Mouse (Mus musculus): ENCODE results near the gene C9. TPM values are rescaled to one million over a fixed set of nuclear protein-coding genes. Genes with fewer than 3 reads are reported as not detected.

The C9 gene
- polyA plus RNA-seq, 1 experiment from 2014 or later, result not detected

- Histone ChIP-seq H3K36me3 (no peaks in the 10 kb centered on the region), H3K4me1 (no peaks in the 10 kb centered on the region), H3K9ac (no peak overlapping the region), H3K27ac (no peak overlapping the region), H3K4me3 (no peak overlapping the region), H3K27me3 (no peaks in the 10 kb centered on the region), H3K4me2 (no peak overlapping the region), H3K9me3 (no peaks in the 10 kb centered on the region)
- ATAC-seq (ENCODE audit: insufficient number of reproducible peaks, low FRiP score, low TSS enrichment, low read depth), result no peak
- WGBS, result 81% methylated on average over 3 of the region's 3 CpGs
Measured at GRCm38 (mm10) chr15:6483561-6483960, 38.4 kb downstream of the C9 start.

- H3K9ac ChIP-seq, result no peak overlapping the region
- no peaks in the 10 kb centered on the region for H3K9me3 ChIP-seq
- H3K27ac ChIP-seq, result no peak overlapping the region
- no peak for ATAC-seq (ENCODE audit: insufficient number of reproducible peaks, low FRiP score, low TSS enrichment, low read depth)
- H3K27me3 ChIP-seq, result no peaks in the 10 kb centered on the region
- no peak overlapping the region for H3K4me3 ChIP-seq
- H3K36me3 ChIP-seq, result no peaks in the 10 kb centered on the region
- WGBS, result 91% methylated on average over 2 of the region's 2 CpGs
- H3K4me1 ChIP-seq, result no peaks in the 10 kb centered on the region
- no peak overlapping the region for H3K4me2 ChIP-seq
Measured at GRCm38 (mm10) chr15:6492386-6492785, 47.3 kb downstream of the C9 start.

GRCm38 (mm10) chr15:6498396-6499070 is 53.4 kb downstream of the C9 start:
- Histone ChIP-seq H3K27ac (no peak overlapping the region), H3K4me3 (no peak overlapping the region), H3K4me1 (no peaks in the 10 kb centered on the region), H3K9ac (no peak overlapping the region), H3K27me3 (no peaks in the 10 kb centered on the region), H3K9me3 (no peaks in the 10 kb centered on the region), H3K36me3 (no peaks in the 10 kb centered on the region), H3K4me2 (no peak overlapping the region)
- ATAC-seq (ENCODE audit: insufficient number of reproducible peaks, low FRiP score, low TSS enrichment, low read depth), result no peak
- 45% methylated on average over 10 of the region's 10 CpGs for WGBS

GRCm38 (mm10) chr15:6500787-6501186 is 55.7 kb downstream of the C9 start:
- Histone ChIP-seq H3K4me1 (no peaks in the 10 kb centered on the region), H3K36me3 (no peaks in the 10 kb centered on the region), H3K9ac (no peak overlapping the region), H3K27ac (no peak overlapping the region), H3K27me3 (no peaks in the 10 kb centered on the region), H3K4me3 (no peak overlapping the region), H3K9me3 (no peaks in the 10 kb centered on the region), H3K4me2 (no peak overlapping the region)
- no peak for ATAC-seq (ENCODE audit: insufficient number of reproducible peaks, low FRiP score, low TSS enrichment, low read depth)
- 50% methylated on average over 1 of the region's 1 CpGs for WGBS

- no peaks in the 10 kb centered on the region for H3K27me3 ChIP-seq
- ATAC-seq (ENCODE audit: insufficient number of reproducible peaks, low FRiP score, low TSS enrichment, low read depth), result no peak
- no peak overlapping the region for H3K9ac ChIP-seq
- 92% methylated on average over 1 of the region's 1 CpGs for WGBS
- H3K36me3 ChIP-seq, result no peaks in the 10 kb centered on the region
- H3K4me1 ChIP-seq, result no peaks in the 10 kb centered on the region
- H3K4me2 ChIP-seq, result no peak overlapping the region
- no peak overlapping the region for H3K27ac ChIP-seq
- no peaks in the 10 kb centered on the region for H3K9me3 ChIP-seq
- no peak overlapping the region for H3K4me3 ChIP-seq
Measured at GRCm38 (mm10) chr15:6517525-6517924, 72.4 kb downstream of the C9 start.

GRCm38 (mm10) chr15:6519417-6520255 is 74.5 kb downstream of the C9 start:
- WGBS, result 73% methylated on average over 19 of the region's 19 CpGs
- Histone ChIP-seq H3K4me1 (no peaks in the 10 kb centered on the region), H3K36me3 (no peaks in the 10 kb centered on the region), H3K4me2 (no peak overlapping the region), H3K27me3 (no peaks in the 10 kb centered on the region), H3K9me3 (no peaks in the 10 kb centered on the region), H3K4me3 (no peak overlapping the region), H3K9ac (no peak overlapping the region), H3K27ac (no peak overlapping the region)
- no peak for ATAC-seq (ENCODE audit: insufficient number of reproducible peaks, low FRiP score, low TSS enrichment, low read depth)

GRCm38 (mm10) chr15:6520505-6521155 is 75.5 kb downstream of the C9 start:
- no peak overlapping the region for H3K27ac ChIP-seq
- WGBS, result 80% methylated on average over 10 of the region's 10 CpGs
- no peaks in the 10 kb centered on the region for H3K4me1 ChIP-seq
- no peak overlapping the region for H3K4me2 ChIP-seq
- no peaks in the 10 kb centered on the region for H3K36me3 ChIP-seq
- H3K9me3 ChIP-seq, result no peaks in the 10 kb centered on the region
- no peaks in the 10 kb centered on the region for H3K27me3 ChIP-seq
- H3K9ac ChIP-seq, result no peak overlapping the region
- ATAC-seq (ENCODE audit: insufficient number of reproducible peaks, low FRiP score, low TSS enrichment, low read depth), result no peak
- H3K4me3 ChIP-seq, result no peak overlapping the region

- Histone ChIP-seq H3K4me1 (no peaks in the 10 kb centered on the region), H3K4me3 (no peak within 1 kb of the TSS), H3K27me3 (no peaks in the 10 kb centered on the region), H3K9ac (no peak within 1 kb of the TSS), H3K36me3 (no peaks in the 10 kb centered on the region), H3K9me3 (no peaks in the 10 kb centered on the region), H3K27ac (no peak within 1 kb of the TSS), H3K4me2 (no peak within 1 kb of the TSS)
- ATAC-seq (ENCODE audit: insufficient number of reproducible peaks, low FRiP score, low TSS enrichment, low read depth), result no peak
- 62% methylated on average over 8 of the region's 8 CpGs for WGBS
Measured at GRCm38 (mm10) chr15:6522653-6523167, 77.6 kb downstream of the C9 start, which contains the start of gene Fyb. Gene Fyb (plus strand): TSS chr15:6522853.

- Histone ChIP-seq H3K36me3 (no peaks in the 10 kb centered on the region), H3K9ac (no peak overlapping the region), H3K9me3 (no peaks in the 10 kb centered on the region), H3K27ac (no peak overlapping the region), H3K4me1 (no peaks in the 10 kb centered on the region), H3K4me2 (no peak overlapping the region), H3K4me3 (no peak overlapping the region), H3K27me3 (no peaks in the 10 kb centered on the region)
- ATAC-seq (ENCODE audit: insufficient number of reproducible peaks, low FRiP score, low TSS enrichment, low read depth), result no peak
- 87% methylated on average over 2 of the region's 2 CpGs for WGBS
Measured at GRCm38 (mm10) chr15:6524801-6525200, 79.7 kb downstream of the C9 start.

GRCm38 (mm10) chr15:6525386-6525785 is 80.3 kb downstream of the C9 start:
- no peak overlapping the region for H3K4me2 ChIP-seq
- H3K9me3 ChIP-seq, result no peaks in the 10 kb centered on the region
- no peaks in the 10 kb centered on the region for H3K27me3 ChIP-seq
- H3K27ac ChIP-seq, result no peak overlapping the region
- no peak overlapping the region for H3K9ac ChIP-seq
- H3K4me1 ChIP-seq, result no peaks in the 10 kb centered on the region
- 78% methylated on average over 3 of the region's 3 CpGs for WGBS
- H3K4me3 ChIP-seq, result no peak overlapping the region
- H3K36me3 ChIP-seq, result no peaks in the 10 kb centered on the region
- no peak for ATAC-seq (ENCODE audit: insufficient number of reproducible peaks, low FRiP score, low TSS enrichment, low read depth)

GRCm38 (mm10) chr15:6533858-6534343 is 88.8 kb downstream of the C9 start:
- H3K4me2 ChIP-seq, result no peak overlapping the region
- no peak overlapping the region for H3K4me3 ChIP-seq
- no peaks in the 10 kb centered on the region for H3K27me3 ChIP-seq
- no peaks in the 10 kb centered on the region for H3K36me3 ChIP-seq
- no peaks in the 10 kb centered on the region for H3K9me3 ChIP-seq
- ATAC-seq (ENCODE audit: insufficient number of reproducible peaks, low FRiP score, low TSS enrichment, low read depth), result no peak
- 84% methylated on average over 3 of the region's 3 CpGs for WGBS
- no peaks in the 10 kb centered on the region for H3K4me1 ChIP-seq
- no peak overlapping the region for H3K27ac ChIP-seq
- H3K9ac ChIP-seq, result no peak overlapping the region

GRCm38 (mm10) chr15:6534592-6534991 is 89.5 kb downstream of the C9 start:
- Histone ChIP-seq H3K27ac (no peak overlapping the region), H3K9me3 (no peaks in the 10 kb centered on the region), H3K4me1 (no peaks in the 10 kb centered on the region), H3K36me3 (no peaks in the 10 kb centered on the region), H3K9ac (no peak overlapping the region), H3K4me2 (no peak overlapping the region), H3K27me3 (no peaks in the 10 kb centered on the region), H3K4me3 (no peak overlapping the region)
- 79% methylated on average over 8 of the region's 8 CpGs for WGBS
- ATAC-seq (ENCODE audit: insufficient number of reproducible peaks, low FRiP score, low TSS enrichment, low read depth), result no peak
